Mouse (Mus musculus) midbrain, embryonic 11.5 days (tissue): Measurements from ENCODE around the gene Lrp1. TPM values are rescaled to one million over a fixed set of nuclear protein-coding genes. Genes with fewer than 3 reads are reported as not detected.

Source experiments
- ATAC-seq: fragments of 200-750 bp; cut with Nextera tagmentation; 2 replicates; pipeline ENCODE4 v1.8.0; 2017; ENCODE audit warnings: moderate TSS enrichment, moderate library complexity; ENCODE audit not compliant: low FRiP score
- DNase-seq: peaks from one replicate; pipeline ENCODE4 v3.0.0; 2015; ENCODE audit warnings: low spot score; ENCODE audit errors: missing footprints
- H3K27ac ChIP-seq: fragments of 300-500 bp; sonication (generic); 2 replicates; pipeline ENCODE4 v1.5.1; 2014; ENCODE audit warnings: low read depth, low read length
- H3K27me3 ChIP-seq: fragments of 300-500 bp; sonication (generic); 2 replicates; pipeline ENCODE4 v1.6.1; 2014; ENCODE audit warnings: mild to moderate bottlenecking, low read length, moderate library complexity, mixed read lengths; ENCODE audit not compliant: control insufficient read depth, insufficient read depth
- H3K36me3 ChIP-seq: fragments of 300-500 bp; sonication (generic); 2 replicates; pipeline ENCODE4 v1.6.1; 2014; ENCODE audit warnings: mild to moderate bottlenecking, low read length, moderate library complexity, mixed read lengths; ENCODE audit not compliant: control insufficient read depth, insufficient read depth
- H3K4me1 ChIP-seq: fragments of 300-500 bp; sonication (generic); 2 replicates; pipeline ENCODE4 v1.6.1; 2014; ENCODE audit warnings: low read length; ENCODE audit not compliant: control insufficient read depth, insufficient read depth
- H3K4me2 ChIP-seq: fragments of 300-500 bp; sonication (generic); 2 replicates; pipeline ENCODE4 v1.6.1; 2014; ENCODE audit warnings: mild to moderate bottlenecking, moderate library complexity
- H3K4me3 ChIP-seq: fragments of 300-500 bp; sonication (generic); 2 replicates; pipeline ENCODE4 v1.5.1; 2014; ENCODE audit warnings: low read depth, low read length
- H3K9ac ChIP-seq: fragments of 300-500 bp; sonication (generic); 2 replicates; pipeline ENCODE4 v1.6.1; 2014; ENCODE audit warnings: low read length
- H3K9me3 ChIP-seq: fragments of 300-500 bp; sonication (generic); 2 replicates; pipeline ENCODE4 v1.6.1; 2016; ENCODE audit warnings: low read length; ENCODE audit not compliant: control insufficient read depth
- WGBS: fragments of 180-500 bp; shearing (Covaris S2); extraction: QIAGEN DNeasy Blood & Tissue Kit; methylation state at CpG from one replicate; pipeline ENCODE4 v1.1.7; 2014; 5-methylcytosine and 5-hydroxymethylcytosine counted together
- polyA plus RNA-seq: library from polyadenylated mRNA; unstranded; fragments of >200 nt; fragmentation: Nextera tagmentation; extraction: Ambion mirVana; gene quantifications from 2 replicates; pipeline ENCODE4 v1.2.1, GENCODE M21; 2014

Gene Lrp1
- polyA plus RNA-seq, 1 experiment from 2014 or later = 58.8 TPM

- Histone ChIP-seq H3K27me3 (no peaks in the 10 kb centered on the region), H3K4me1 (no peaks in the 10 kb centered on the region), H3K9ac (no peak overlapping the region), H3K27ac (no peak overlapping the region), H3K4me3 (no peak overlapping the region), H3K9me3 (no peaks in the 10 kb centered on the region), H3K4me2 (no peak overlapping the region), H3K36me3 (peaks cover 36% of the 10 kb centered on the region)
- no peak for DNase-seq
- 88% methylated on average over 7 of the region's 7 CpGs for WGBS
- ATAC-seq = no peak
These were observed 30.0 kb downstream of the Lrp1 start for GRCm38 (mm10) chr10:127590831-127591451.

GRCm38 (mm10) chr10:127590256-127590655 is 30.7 kb downstream of the Lrp1 start:
- 87% methylated on average over 12 of the region's 12 CpGs for WGBS
- H3K36me3 ChIP-seq = peaks cover 36% of the 10 kb centered on the region

GRCm38 (mm10) chr10:127587776-127588175 is 33.2 kb downstream of the Lrp1 start:
- H3K4me1 ChIP-seq = no peaks in the 10 kb centered on the region
- no peak overlapping the region for H3K9ac ChIP-seq
- no peak for DNase-seq
- no peaks in the 10 kb centered on the region for H3K9me3 ChIP-seq
- H3K27me3 ChIP-seq = no peaks in the 10 kb centered on the region
- H3K4me3 ChIP-seq = no peak overlapping the region
- peaks cover 26% of the 10 kb centered on the region for H3K36me3 ChIP-seq
- ATAC-seq = no peak
- 85% methylated on average over 8 of the region's 8 CpGs for WGBS
- no peak overlapping the region for H3K4me2 ChIP-seq
- no peak overlapping the region for H3K27ac ChIP-seq

More at GRCm38 (mm10) chr10:127590256-127590655, 30.7 kb downstream of the Lrp1 start:
- ATAC-seq (no peak), DNase-seq (no peak)
- Histone ChIP-seq H3K4me2 (no peak overlapping the region), H3K27me3 (no peaks in the 10 kb centered on the region), H3K4me1 (no peaks in the 10 kb centered on the region), H3K9ac (no peak overlapping the region), H3K9me3 (no peaks in the 10 kb centered on the region), H3K4me3 (no peak overlapping the region), H3K27ac (no peak overlapping the region)

GRCm38 (mm10) chr10:127586209-127586608 is 34.7 kb downstream of the Lrp1 start:
- no peaks in the 10 kb centered on the region for H3K4me1 ChIP-seq
- ATAC-seq (no peak), DNase-seq (no peak)
- peaks cover 30% of the 10 kb centered on the region for H3K36me3 ChIP-seq
- no peak overlapping the region for H3K4me3 ChIP-seq
- 92% methylated on average over 4 of the region's 4 CpGs for WGBS
- H3K4me2 ChIP-seq = no peak overlapping the region
- H3K27ac ChIP-seq = no peak overlapping the region
- H3K9ac ChIP-seq = no peak overlapping the region
- no peaks in the 10 kb centered on the region for H3K27me3 ChIP-seq
- no peaks in the 10 kb centered on the region for H3K9me3 ChIP-seq

GRCm38 (mm10) chr10:127585598-127585997 is 35.4 kb downstream of the Lrp1 start:
- WGBS = 84% methylated on average over 2 of the region's 2 CpGs
- Histone ChIP-seq H3K4me3 (no peak overlapping the region), H3K9ac (no peak overlapping the region), H3K9me3 (no peaks in the 10 kb centered on the region), H3K4me1 (no peaks in the 10 kb centered on the region), H3K4me2 (no peak overlapping the region), H3K27me3 (no peaks in the 10 kb centered on the region), H3K36me3 (peaks cover 35% of the 10 kb centered on the region), H3K27ac (no peak overlapping the region)
- no peak for ATAC-seq
- no peak for DNase-seq

GRCm38 (mm10) chr10:127583649-127584048 is 37.3 kb downstream of the Lrp1 start:
- Histone ChIP-seq H3K27ac (no peak overlapping the region), H3K4me3 (no peak overlapping the region), H3K9me3 (no peaks in the 10 kb centered on the region), H3K27me3 (no peaks in the 10 kb centered on the region), H3K4me2 (no peak overlapping the region), H3K4me1 (no peaks in the 10 kb centered on the region), H3K9ac (no peak overlapping the region), H3K36me3 (peaks cover 24% of the 10 kb centered on the region)
- DNase-seq (no peak), ATAC-seq (no peak)
- 92% methylated on average over 8 of the region's 8 CpGs for WGBS

GRCm38 (mm10) chr10:127581291-127581690 is 39.7 kb downstream of the Lrp1 start:
- Histone ChIP-seq H3K4me3 (no peak overlapping the region), H3K27ac (no peak overlapping the region), H3K4me2 (no peak overlapping the region), H3K4me1 (no peaks in the 10 kb centered on the region), H3K9ac (no peak overlapping the region), H3K27me3 (no peaks in the 10 kb centered on the region), H3K9me3 (no peaks in the 10 kb centered on the region), H3K36me3 (peaks cover 36% of the 10 kb centered on the region)
- DNase-seq = no peak
- ATAC-seq = no peak
- 95% methylated on average over 9 of the region's 9 CpGs for WGBS

GRCm38 (mm10) chr10:127577982-127578381 is 43.0 kb downstream of the Lrp1 start:
- Histone ChIP-seq H3K9ac (no peak overlapping the region), H3K36me3 (peaks cover 49% of the 10 kb centered on the region), H3K4me1 (no peaks in the 10 kb centered on the region), H3K27me3 (no peaks in the 10 kb centered on the region), H3K9me3 (no peaks in the 10 kb centered on the region), H3K27ac (no peak overlapping the region), H3K4me2 (no peak overlapping the region), H3K4me3 (no peak overlapping the region)
- ATAC-seq (no peak), DNase-seq (no peak)
- 91% methylated on average over 15 of the region's 15 CpGs for WGBS

- no peak overlapping the region for H3K4me3 ChIP-seq
- H3K27ac ChIP-seq = no peak overlapping the region
- ATAC-seq (no peak), DNase-seq (no peak)
- 87% methylated on average over 9 of the region's 9 CpGs for WGBS
- peaks cover 52% of the 10 kb centered on the region for H3K36me3 ChIP-seq
- H3K27me3 ChIP-seq = no peaks in the 10 kb centered on the region
- H3K4me2 ChIP-seq = no peak overlapping the region
- no peaks in the 10 kb centered on the region for H3K4me1 ChIP-seq
- H3K9ac ChIP-seq = no peak overlapping the region
- no peaks in the 10 kb centered on the region for H3K9me3 ChIP-seq
These were observed 43.8 kb downstream of the Lrp1 start for GRCm38 (mm10) chr10:127577156-127577555.
